Mouse (Mus musculus) adipocyte (in vitro differentiated cells): ENCODE measurements around the gene Ptprt.

Experiments used
- DNase-seq: peaks from one replicate; pipeline ENCODE4 v3.0.0-alpha.2; 2016; ENCODE audit warnings: low spot score

Gene Ptprt

DNA sequence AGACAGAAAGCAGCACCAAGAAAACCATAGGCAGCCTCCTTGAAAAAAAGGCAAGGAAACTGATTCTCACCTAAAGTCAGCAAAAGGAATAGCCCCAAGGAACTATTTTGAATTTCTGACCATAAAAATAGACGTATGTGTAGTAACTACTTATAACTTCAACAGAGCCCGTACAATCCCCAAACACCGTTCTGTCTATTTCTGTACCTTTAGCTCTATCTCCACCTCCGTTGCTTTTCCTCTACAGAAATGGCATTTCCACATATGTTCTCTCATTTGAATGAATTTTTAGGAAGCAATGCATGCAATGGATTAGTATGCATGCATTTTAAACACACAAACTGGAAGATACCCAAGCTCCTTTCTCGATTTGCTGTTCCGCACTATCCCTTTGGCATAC, 715.5 kb downstream of the Ptprt start:
- DNase-seq, result no peak

DNA sequence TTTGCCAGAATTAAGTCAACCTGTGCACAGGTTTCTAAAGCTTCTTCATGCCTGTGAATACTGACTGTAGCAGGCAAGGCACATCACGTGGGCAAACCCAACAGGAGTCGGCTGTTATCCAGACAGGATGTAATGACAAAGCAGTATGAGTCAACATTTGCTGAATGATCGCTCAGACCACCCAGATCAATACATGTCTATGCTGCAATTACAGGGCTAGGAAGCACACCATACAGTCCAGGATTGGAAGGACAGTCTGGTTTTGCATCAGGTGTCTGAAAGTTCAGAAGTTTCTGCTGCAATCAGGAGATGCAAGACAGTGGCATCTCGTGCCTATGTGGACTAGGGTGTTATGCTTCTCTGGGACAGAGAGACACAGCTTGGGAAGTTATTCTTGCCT, 716.3 kb downstream of the Ptprt start:
- no peak for DNase-seq

- DNase-seq, result no peak
These were observed 719.0 kb downstream of the Ptprt start for GRCm38 (mm10) chr2:161941991-161942390.

GRCm38 (mm10) chr2:161907214-161907613, 753.7 kb downstream of the Ptprt start:
- DNase-seq, result no peak

DNA sequence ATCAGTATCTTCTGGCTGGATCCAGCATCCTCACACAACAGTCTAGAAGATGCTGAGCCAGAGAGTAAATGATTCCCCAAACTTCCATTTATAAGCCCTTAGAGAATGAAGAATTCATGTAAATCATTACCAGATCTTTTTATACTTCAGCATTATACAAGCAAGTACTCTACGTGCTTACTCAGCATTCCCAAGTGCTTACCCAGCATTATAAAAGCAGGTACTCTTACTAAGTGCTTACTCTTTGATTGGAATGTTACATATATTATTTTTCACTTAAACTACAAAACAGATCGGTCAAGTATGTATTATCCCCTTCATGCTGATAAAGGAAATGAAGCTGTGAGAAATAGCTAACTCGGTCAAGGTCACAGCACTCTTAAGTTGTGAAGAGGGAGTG, 758.8 kb downstream of the Ptprt start:
- DNase-seq, result no peak

DNA sequence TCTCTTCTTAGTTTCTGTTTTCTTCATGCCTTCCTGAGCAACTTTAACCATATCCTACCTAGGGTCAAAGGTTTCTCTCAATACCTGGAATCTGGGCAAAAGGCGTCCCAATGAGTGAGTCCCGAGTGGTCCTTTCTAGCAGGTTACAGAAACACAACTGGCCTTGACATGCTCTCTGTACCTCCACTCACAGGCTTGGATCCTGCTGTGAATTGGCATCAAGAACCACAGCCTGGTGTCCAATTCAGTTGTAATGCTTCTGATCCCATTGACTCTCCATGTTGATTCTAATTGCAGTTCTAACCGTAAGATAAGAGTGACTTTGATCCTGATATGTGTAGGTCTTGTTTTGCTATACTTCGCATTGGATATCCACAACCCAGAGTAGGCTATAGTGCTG, 776.5 kb downstream of the Ptprt start:
- DNase-seq, result no peak

- DNase-seq, result no peak
These were observed 778.4 kb downstream of the Ptprt start for GRCm38 (mm10) chr2:161882580-161882979.

DNA sequence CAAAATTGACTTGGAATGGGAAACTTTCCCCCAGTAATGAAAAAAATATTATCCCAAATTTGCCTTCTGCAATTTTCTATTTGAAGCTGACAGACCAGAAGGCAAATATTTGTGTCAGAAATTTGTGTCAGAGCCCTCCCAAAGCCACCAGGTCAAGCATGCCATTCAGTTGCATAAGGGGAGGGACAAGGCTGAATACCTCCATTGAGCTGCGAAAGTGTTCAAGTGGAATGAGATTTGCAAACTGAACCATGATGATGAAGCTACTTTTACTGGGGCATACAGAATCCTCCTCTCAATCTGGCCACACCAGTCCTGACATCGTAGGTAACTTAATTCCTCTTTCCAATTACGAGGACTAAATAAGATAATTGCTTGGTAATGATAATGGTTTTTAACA, 780.0 kb downstream of the Ptprt start:
- DNase-seq, result no peak

GRCm38 (mm10) chr2:161865231-161865630, 795.7 kb downstream of the Ptprt start:
- DNase-seq, result no peak

DNA sequence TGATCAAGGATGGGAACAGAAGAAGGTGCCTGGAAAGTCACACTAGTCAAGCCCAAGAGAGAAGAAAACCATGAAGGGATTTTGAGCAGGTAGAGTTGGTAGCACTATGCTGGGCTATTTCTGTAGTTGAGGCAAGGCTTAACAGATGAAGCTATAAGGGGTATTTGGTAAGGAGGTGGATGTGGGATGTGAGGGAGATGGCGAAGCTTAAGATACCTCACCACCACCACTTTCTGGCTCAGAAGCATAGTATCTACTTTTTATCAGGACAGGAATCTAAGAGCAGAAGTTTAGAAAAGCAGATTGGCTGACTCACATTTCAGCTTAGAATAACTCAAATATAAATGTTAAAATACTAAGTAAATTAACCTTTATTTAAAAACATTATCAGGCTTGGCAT, 802.1 kb downstream of the Ptprt start:
- DNase-seq, result no peak

GRCm38 (mm10) chr2:161858361-161858760, 802.6 kb downstream of the Ptprt start:
- DNase-seq, result no peak

- DNase-seq, result no peak
These were observed 825.9 kb downstream of the Ptprt start for GRCm38 (mm10) chr2:161835001-161835400.

DNA sequence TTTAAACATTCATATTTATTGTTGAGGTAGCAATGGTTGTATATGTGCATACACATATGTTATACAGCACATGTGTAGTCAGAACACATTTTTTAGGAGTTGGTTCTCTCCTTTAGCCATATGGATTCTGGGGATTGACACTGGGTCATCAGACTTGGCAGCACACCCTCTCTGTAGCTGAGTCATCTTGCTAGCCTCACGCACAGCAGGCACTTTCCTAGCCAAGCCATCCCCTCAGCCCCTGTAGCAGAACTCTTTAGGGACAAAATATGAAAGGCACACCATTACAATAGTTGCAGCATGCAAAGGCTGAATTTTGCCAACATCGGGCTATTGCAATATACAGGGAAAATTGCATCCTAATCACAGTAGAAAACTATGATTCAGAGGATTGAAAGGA, 827.1 kb downstream of the Ptprt start:
- DNase-seq, result no peak

DNA sequence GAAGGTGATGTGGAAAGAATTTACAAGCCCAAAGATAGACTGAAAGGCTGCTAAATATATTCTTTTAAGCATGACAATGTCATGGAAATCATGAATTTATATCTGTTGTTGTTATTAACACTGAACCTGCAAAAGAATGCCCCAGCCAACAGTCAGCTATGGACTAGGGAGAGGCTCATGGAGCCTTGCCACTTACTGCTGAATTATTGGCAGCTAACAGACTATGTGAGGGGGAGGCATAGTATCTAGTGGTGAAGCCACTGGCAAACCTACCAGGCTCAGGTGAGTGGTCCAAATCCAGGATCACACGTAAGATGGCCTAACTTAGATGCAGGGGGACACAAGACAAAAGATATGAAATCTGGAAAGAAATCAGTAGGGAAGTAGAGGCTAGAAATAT, 847.6 kb downstream of the Ptprt start:
- DNase-seq, result no peak

GRCm38 (mm10) chr2:161808086-161808801, 852.7 kb downstream of the Ptprt start:
- DNase-seq, result no peak

GRCm38 (mm10) chr2:161806287-161807007, 854.5 kb downstream of the Ptprt start:
- no peak for DNase-seq

GRCm38 (mm10) chr2:161799946-161800345, 861.0 kb downstream of the Ptprt start:
- DNase-seq, result no peak

GRCm38 (mm10) chr2:161767528-161767927, 893.4 kb downstream of the Ptprt start:
- DNase-seq, result no peak

- no peak for DNase-seq
These were observed 947.9 kb downstream of the Ptprt start for GRCm38 (mm10) chr2:161713024-161713423.

GRCm38 (mm10) chr2:161709316-161709715, 951.6 kb downstream of the Ptprt start:
- DNase-seq, result no peak

- no peak for DNase-seq
These were observed 954.5 kb downstream of the Ptprt start for GRCm38 (mm10) chr2:161706386-161706915.

- no peak for DNase-seq
These were observed 956.1 kb downstream of the Ptprt start for GRCm38 (mm10) chr2:161704811-161705210.

- DNase-seq, result no peak
These were observed 956.5 kb downstream of the Ptprt start for GRCm38 (mm10) chr2:161704410-161704809.
